Mouse (Mus musculus) forebrain, embryonic 13.5 days (tissue): Measurements from ENCODE around the gene Ankrd13d. TPM values are rescaled to one million over a fixed set of nuclear protein-coding genes. Genes with fewer than 3 reads are reported as not detected.

ENCODE experiments used
- ATAC-seq: fragments of 200-750 bp; cut with Nextera tagmentation; 2 replicates; pipeline ENCODE4 v1.8.0; 2017
- H3K27ac ChIP-seq: fragments of 300-500 bp; sonication (generic); 2 replicates; pipeline ENCODE4 v1.5.1; 2015; ENCODE audit warnings: inconsistent platforms, mild to moderate bottlenecking, moderate library complexity
- H3K27me3 ChIP-seq: fragments of 300-500 bp; sonication (generic); 2 replicates; pipeline ENCODE4 v1.6.1; 2015; ENCODE audit warnings: mild to moderate bottlenecking, inconsistent platforms
- H3K36me3 ChIP-seq: fragments of 300-500 bp; sonication (generic); 2 replicates; pipeline ENCODE4 v1.6.1; 2015; ENCODE audit warnings: mild to moderate bottlenecking, inconsistent platforms; ENCODE audit not compliant: poor library complexity, severe bottlenecking
- H3K4me1 ChIP-seq: fragments of 300-500 bp; sonication (generic); 2 replicates; pipeline ENCODE4 v1.6.1; 2015; ENCODE audit warnings: inconsistent platforms
- H3K4me2 ChIP-seq: fragments of 300-500 bp; sonication (generic); 2 replicates; pipeline ENCODE4 v1.6.1; 2015; ENCODE audit warnings: inconsistent platforms, mild to moderate bottlenecking, moderate library complexity
- H3K4me3 ChIP-seq: fragments of 300-500 bp; sonication (generic); 2 replicates; pipeline ENCODE4 v1.5.1; 2015; ENCODE audit warnings: mild to moderate bottlenecking, inconsistent platforms
- H3K9ac ChIP-seq: fragments of 300-500 bp; sonication (generic); 2 replicates; pipeline ENCODE4 v1.6.1; 2015; ENCODE audit warnings: mild to moderate bottlenecking, inconsistent platforms
- H3K9me3 ChIP-seq: fragments of 300-500 bp; sonication (generic); replicated peaks from 2 replicates; pipeline ENCODE4 v1.6.1; 2016; ENCODE audit warnings: inconsistent platforms
- WGBS: fragments of 180-500 bp; shearing (Covaris S2); methylation state at CpG from one replicate; pipeline ENCODE4 v1.1.7; 2015; 5-methylcytosine and 5-hydroxymethylcytosine counted together
- polyA plus RNA-seq: library from polyadenylated mRNA; unstranded; fragments of >200 nt; fragmentation: Nextera tagmentation; extraction: Ambion mirVana; gene quantifications from 2 replicates; pipeline ENCODE4 v1.2.1, GENCODE M21; 2015

The Ankrd13d gene
- polyA plus RNA-seq, 1 experiment from 2014 or later = 14.0 TPM

- no peak for ATAC-seq
Observed at GRCm38 (mm10) chr19:4300271-4300704, 17.4 kb upstream of the Ankrd13d start.

GRCm38 (mm10) chr19:4299574-4300270 lies 16.8 kb upstream of the Ankrd13d start:
- H3K4me1 ChIP-seq = peaks cover 40% of the 10 kb centered on the region
- no peaks in the 10 kb centered on the region for H3K27me3 ChIP-seq
- 89% methylated on average over 6 of the region's 6 CpGs for WGBS
- H3K4me3 ChIP-seq = no peak overlapping the region
- no peaks in the 10 kb centered on the region for H3K9me3 ChIP-seq
- H3K4me2 ChIP-seq = no peak overlapping the region
- H3K9ac ChIP-seq = no peak overlapping the region
- no peak overlapping the region; the same call in 1 of the 2 replicates for H3K27ac ChIP-seq
- peaks cover 19% of the 10 kb centered on the region; the same call in 1 of the 2 replicates for H3K36me3 ChIP-seq
- ATAC-seq = no peak

More at GRCm38 (mm10) chr19:4300271-4300704, 17.4 kb upstream of the Ankrd13d start:
- 54% methylated on average over 7 of the region's 7 CpGs for WGBS
- Histone ChIP-seq H3K9ac (peak overlapping the region; percentile 21; the same call in 1 of the 2 replicates), H3K27me3 (no peaks in the 10 kb centered on the region), H3K4me2 (no peak overlapping the region), H3K27ac (no peak overlapping the region), H3K4me3 (no peak overlapping the region), H3K9me3 (no peaks in the 10 kb centered on the region), H3K36me3 (peaks cover 14% of the 10 kb centered on the region; the same call in 1 of the 2 replicates), H3K4me1 (peaks cover 46% of the 10 kb centered on the region)

- no peak for ATAC-seq
- Histone ChIP-seq H3K4me2 (no peak overlapping the region), H3K9me3 (no peaks in the 10 kb centered on the region), H3K27me3 (no peaks in the 10 kb centered on the region), H3K27ac (no peak overlapping the region), H3K4me3 (no peak overlapping the region), H3K4me1 (peaks cover 34% of the 10 kb centered on the region), H3K9ac (no peak overlapping the region), H3K36me3 (peaks cover 25% of the 10 kb centered on the region)
- WGBS = 90% methylated on average over 7 of the region's 7 CpGs
Observed at GRCm38 (mm10) chr19:4299126-4299525, 16.2 kb upstream of the Ankrd13d start.

- no peak for ATAC-seq
- no peak overlapping the region for H3K9ac ChIP-seq
- no peak overlapping the region for H3K27ac ChIP-seq
- peaks cover 28% of the 10 kb centered on the region for H3K4me1 ChIP-seq
- H3K4me2 ChIP-seq = no peak overlapping the region
- no peaks in the 10 kb centered on the region for H3K27me3 ChIP-seq
- WGBS = 91% methylated on average over 17 of the region's 17 CpGs
- H3K36me3 ChIP-seq = peaks cover 30% of the 10 kb centered on the region
- no peaks in the 10 kb centered on the region for H3K9me3 ChIP-seq
- H3K4me3 ChIP-seq = no peak overlapping the region
Observed at GRCm38 (mm10) chr19:4298322-4299121, 15.6 kb upstream of the Ankrd13d start.

GRCm38 (mm10) chr19:4297851-4298250 lies 14.9 kb upstream of the Ankrd13d start:
- H3K4me3 ChIP-seq = no peak overlapping the region
- peaks cover 22% of the 10 kb centered on the region for H3K4me1 ChIP-seq
- H3K27ac ChIP-seq = no peak overlapping the region
- H3K9me3 ChIP-seq = no peaks in the 10 kb centered on the region
- peaks cover 34% of the 10 kb centered on the region for H3K36me3 ChIP-seq
- no peak overlapping the region for H3K9ac ChIP-seq
- H3K4me2 ChIP-seq = no peak overlapping the region
- 91% methylated on average over 5 of the region's 5 CpGs for WGBS
- no peak for ATAC-seq
- no peaks in the 10 kb centered on the region for H3K27me3 ChIP-seq

GRCm38 (mm10) chr19:4296611-4297010 lies 13.7 kb upstream of the Ankrd13d start:
- Histone ChIP-seq H3K4me2 (no peak overlapping the region), H3K27me3 (no peaks in the 10 kb centered on the region), H3K9ac (no peak overlapping the region), H3K27ac (no peak overlapping the region), H3K9me3 (no peaks in the 10 kb centered on the region), H3K36me3 (peaks cover 46% of the 10 kb centered on the region), H3K4me3 (no peak overlapping the region), H3K4me1 (peaks cover 9% of the 10 kb centered on the region)
- no peak for ATAC-seq
- 88% methylated on average over 2 of the region's 2 CpGs for WGBS

GRCm38 (mm10) chr19:4295391-4295790 lies 12.5 kb upstream of the Ankrd13d start:
- Histone ChIP-seq H3K4me3 (no peak overlapping the region), H3K4me1 (no peaks in the 10 kb centered on the region), H3K36me3 (peaks cover 58% of the 10 kb centered on the region), H3K27me3 (no peaks in the 10 kb centered on the region), H3K27ac (no peak overlapping the region), H3K4me2 (no peak overlapping the region), H3K9ac (no peak overlapping the region), H3K9me3 (no peaks in the 10 kb centered on the region)
- 90% methylated on average over 4 of the region's 4 CpGs for WGBS
- no peak for ATAC-seq

GRCm38 (mm10) chr19:4294381-4295097 lies 11.6 kb upstream of the Ankrd13d start:
- H3K36me3 ChIP-seq = peaks cover 67% of the 10 kb centered on the region
- ATAC-seq = no peak
- 81% methylated on average over 14 of the region's 14 CpGs for WGBS

GRCm38 (mm10) chr19:4291161-4291560 lies 8.2 kb upstream of the Ankrd13d start:
- 93% methylated on average over 11 of the region's 11 CpGs for WGBS
- Histone ChIP-seq H3K4me2 (no peak overlapping the region), H3K27me3 (no peaks in the 10 kb centered on the region), H3K4me1 (no peaks in the 10 kb centered on the region), H3K9ac (no peak overlapping the region), H3K4me3 (no peak overlapping the region), H3K27ac (no peak overlapping the region), H3K9me3 (no peaks in the 10 kb centered on the region), H3K36me3 (peaks cover 94% of the 10 kb centered on the region)
- no peak for ATAC-seq

More at GRCm38 (mm10) chr19:4294381-4295097, 11.6 kb upstream of the Ankrd13d start:
- Histone ChIP-seq H3K4me1 (no peaks in the 10 kb centered on the region), H3K27ac (no peak overlapping the region), H3K27me3 (no peaks in the 10 kb centered on the region), H3K9me3 (no peaks in the 10 kb centered on the region), H3K4me3 (no peak overlapping the region), H3K4me2 (no peak overlapping the region), H3K9ac (no peak overlapping the region)

GRCm38 (mm10) chr19:4290749-4291148 lies 7.8 kb upstream of the Ankrd13d start:
- no peak overlapping the region for H3K4me2 ChIP-seq
- H3K9me3 ChIP-seq = no peaks in the 10 kb centered on the region
- H3K27me3 ChIP-seq = no peaks in the 10 kb centered on the region
- H3K27ac ChIP-seq = no peak overlapping the region
- no peaks in the 10 kb centered on the region for H3K4me1 ChIP-seq
- H3K36me3 ChIP-seq = peaks cover 96% of the 10 kb centered on the region
- WGBS = 78% methylated on average over 15 of the region's 15 CpGs
- ATAC-seq = no peak
- no peak overlapping the region for H3K4me3 ChIP-seq
- H3K9ac ChIP-seq = no peak overlapping the region

GRCm38 (mm10) chr19:4283653-4284052 lies 716 bp upstream of the Ankrd13d start:
- peaks cover 47% of the 10 kb centered on the region for H3K36me3 ChIP-seq
- H3K9ac ChIP-seq = no peak overlapping the region
- H3K9me3 ChIP-seq = no peaks in the 10 kb centered on the region
- H3K4me3 ChIP-seq = peak overlapping the region; percentile 57
- H3K27me3 ChIP-seq = no peaks in the 10 kb centered on the region
- no peak for ATAC-seq
- peak overlapping the region; percentile 80 for H3K4me2 ChIP-seq
- no peak overlapping the region; the same call in 1 of the 2 replicates for H3K27ac ChIP-seq
- peaks cover 22% of the 10 kb centered on the region for H3K4me1 ChIP-seq
- 50% methylated on average over 7 of the region's 7 CpGs for WGBS

- H3K27ac ChIP-seq = no peak overlapping the region
- no peaks in the 10 kb centered on the region; the same call in 1 of the 2 replicates for H3K9me3 ChIP-seq
- no peak for ATAC-seq
- no peaks in the 10 kb centered on the region for H3K27me3 ChIP-seq
- WGBS = 94% methylated on average over 9 of the region's 9 CpGs
- peaks cover 14% of the 10 kb centered on the region for H3K36me3 ChIP-seq
- no peak overlapping the region for H3K9ac ChIP-seq
- no peak overlapping the region for H3K4me3 ChIP-seq
- no peak overlapping the region for H3K4me2 ChIP-seq
- peaks cover 22% of the 10 kb centered on the region for H3K4me1 ChIP-seq
Observed at GRCm38 (mm10) chr19:4280425-4280824, 2.5 kb downstream of the Ankrd13d start.
